Mouse (Mus musculus) adipocyte (in vitro differentiated cells): ENCODE measurements at regions not wholly inside any gene's neighbourhood (a gene's known extent, or its start where the extent isn't known, plus 50 kb on each side); places are given as distances from the start of the nearest gene placed in this dataset.

Source experiments
- DNase-seq: peaks from one replicate; pipeline ENCODE4 v3.0.0-alpha.2; 2016; ENCODE audit warnings: low spot score

DNA sequence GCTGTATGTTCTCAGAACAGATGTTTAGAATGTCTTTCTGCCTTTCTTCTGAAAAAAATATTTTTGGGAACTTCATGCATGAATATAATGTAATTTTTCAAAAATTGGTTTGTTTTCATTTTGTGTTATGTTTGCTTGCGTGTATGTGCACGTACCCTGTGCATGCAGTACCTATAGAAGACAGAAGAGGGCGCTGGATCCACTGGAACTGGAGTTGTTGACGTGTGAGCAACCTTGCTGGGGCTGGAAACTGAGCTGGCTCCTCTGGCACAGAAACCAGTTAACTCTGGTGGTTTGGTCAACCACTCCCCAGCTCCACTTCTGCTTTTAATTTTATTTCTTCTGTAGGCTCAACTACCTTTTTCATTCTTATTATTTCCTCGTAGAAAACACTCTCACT, 702.0 kb upstream of the Tmpo start:
- no peak for DNase-seq

DNA sequence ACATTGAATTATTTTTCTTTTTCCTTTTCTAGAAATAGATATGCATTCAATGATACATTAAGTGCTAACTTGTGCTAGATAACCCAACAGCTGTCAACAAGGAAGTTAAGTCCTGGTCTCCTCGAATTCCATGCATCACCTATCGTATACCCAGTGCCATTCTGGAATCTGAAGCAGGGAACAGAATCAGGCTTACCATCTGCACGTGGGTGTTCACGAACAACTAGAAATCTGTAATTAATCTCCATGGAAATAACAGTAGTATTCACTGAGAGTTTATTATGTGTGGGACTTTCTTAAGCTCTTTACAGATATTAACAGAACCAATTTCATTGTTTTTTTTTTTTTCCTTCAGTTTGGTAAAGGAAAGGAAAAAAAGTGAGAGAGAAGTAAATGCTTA, 701.4 kb upstream of the Tmpo start:
- no peak for DNase-seq

DNA sequence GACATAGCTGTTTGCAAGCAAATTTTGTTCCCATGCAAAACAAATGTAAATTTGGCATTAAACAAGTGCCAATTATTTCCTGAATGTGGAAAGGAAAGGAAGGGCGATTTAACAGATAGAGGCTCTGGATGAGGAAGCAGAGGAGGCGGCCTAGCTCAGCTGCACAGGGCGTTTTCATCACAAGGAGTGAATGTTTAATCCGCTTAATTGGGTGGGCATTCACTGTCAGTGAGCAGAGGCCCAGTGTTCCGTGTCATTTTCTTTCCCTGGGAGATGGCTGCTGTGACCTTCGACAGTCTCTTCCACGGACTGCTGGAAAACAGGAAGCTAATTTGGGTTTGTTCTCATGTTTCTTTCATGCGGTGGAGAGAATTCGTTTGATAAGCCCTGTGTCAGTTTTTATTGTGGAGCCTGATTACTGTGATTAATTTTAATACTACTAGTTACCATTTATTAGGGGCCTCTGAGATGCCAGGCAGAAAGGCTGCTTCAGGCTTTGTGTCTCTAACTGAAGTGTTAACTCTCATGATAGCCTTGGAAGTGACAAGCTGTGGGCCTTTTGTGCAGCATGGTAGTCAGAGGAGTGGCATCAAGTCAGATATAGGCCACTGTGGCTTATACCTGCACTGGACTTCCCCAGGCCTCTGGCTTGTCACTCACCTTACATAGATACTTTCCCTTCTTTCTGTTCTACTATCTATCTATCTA, 700.6 kb upstream of the Tmpo start:
- no peak for DNase-seq

DNA sequence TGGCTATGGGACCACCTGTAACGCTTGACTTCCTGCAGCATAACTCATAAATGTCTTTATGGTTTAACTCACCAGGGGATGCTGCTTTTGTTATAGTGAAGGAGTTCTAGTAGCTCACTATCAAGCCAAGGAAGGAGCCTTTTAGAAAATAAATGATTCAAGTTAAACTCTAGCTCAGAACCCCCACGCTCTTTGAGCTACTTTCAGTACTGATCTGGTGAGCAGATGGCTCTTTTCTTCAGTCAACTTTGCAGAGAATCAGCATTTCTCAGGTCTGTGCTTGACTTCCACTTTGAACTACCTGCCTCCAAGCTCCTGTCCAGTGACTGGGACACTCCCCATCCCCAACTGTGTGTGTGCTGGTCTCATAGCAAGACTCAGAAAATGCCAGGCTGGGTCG, 694.3 kb upstream of the Tmpo start:
- no peak for DNase-seq

DNA sequence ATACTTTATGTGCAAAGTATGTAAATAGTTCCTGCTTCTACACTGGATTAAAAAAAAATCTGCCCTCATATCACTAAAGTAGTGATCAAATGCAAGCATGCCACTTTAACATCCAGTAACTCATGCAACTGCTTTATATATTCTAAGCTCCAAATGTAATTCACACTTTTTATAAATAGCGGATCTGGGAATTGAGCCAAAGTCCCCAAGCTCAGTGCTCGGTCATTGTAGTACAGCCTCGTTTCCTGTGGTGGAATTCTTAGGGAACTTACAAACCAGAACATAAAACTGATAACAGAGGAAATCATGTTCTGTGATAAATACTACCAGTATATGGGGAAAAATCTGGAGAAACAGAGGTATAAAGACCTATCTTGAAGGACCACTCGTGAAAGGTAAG, 690.1 kb upstream of the Tmpo start:
- no peak for DNase-seq

DNA sequence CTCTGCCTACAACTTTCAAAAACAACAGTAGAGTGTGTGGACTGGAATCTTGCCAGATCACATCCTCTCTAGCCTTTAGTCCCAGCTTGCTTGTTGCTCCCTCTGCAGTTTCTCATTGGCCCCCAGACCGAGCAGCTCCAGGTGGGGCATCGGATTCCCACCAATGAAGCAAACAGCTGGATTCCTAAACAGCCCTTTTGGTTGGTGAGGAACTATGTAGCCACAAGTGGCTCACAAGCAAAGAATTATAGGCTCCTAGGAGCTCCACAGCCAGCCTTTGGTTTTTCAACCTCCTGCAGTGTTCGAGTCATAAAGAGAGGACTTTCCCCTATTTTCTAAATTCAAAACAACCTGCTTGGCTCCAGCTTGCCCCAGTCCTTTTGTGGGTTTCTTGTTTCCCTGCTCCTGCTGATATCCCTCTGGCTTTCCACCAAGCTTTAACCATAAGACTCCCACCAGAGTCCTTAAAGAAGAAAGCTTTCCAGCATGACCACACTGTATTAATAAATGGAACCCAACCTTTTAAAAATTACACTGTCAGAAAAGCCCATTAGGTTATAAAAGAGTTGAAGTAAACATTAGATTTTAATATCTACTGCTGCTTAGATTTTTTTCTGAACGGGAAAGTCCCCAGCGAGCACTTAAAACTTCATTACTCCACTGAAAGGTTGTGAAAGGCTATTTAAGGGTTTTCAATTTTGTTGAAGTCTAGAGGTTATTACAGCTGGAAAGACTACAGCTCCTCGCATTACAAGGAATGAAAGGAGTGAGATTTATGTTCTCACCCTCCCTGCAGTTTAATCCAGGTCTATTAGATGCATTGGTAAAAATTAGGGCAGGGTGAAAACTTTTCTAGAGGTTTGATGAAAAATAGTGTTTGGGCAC, 677.8 kb upstream of the Tmpo start:
- no peak for DNase-seq

DNA sequence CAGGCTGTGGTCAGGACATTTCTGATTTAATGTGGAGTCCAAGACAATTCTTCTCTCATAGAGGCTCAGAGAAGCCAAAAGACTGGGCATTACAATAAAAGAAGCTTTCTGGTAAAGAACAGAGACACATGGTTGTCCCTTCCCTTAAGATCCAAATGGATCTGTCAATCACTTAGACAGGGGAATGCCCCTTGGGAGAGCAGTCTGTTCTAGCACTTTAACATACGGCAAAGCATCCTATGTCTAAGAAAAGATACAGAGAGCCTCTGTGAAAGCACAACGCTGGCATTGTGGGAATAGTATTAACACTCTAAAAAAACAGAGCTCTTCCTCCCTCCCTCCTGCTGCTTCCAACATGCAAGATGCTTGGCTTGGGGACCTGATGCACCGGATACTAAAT, 646.0 kb upstream of the Tmpo start:
- no peak for DNase-seq

- no peak for DNase-seq
Observed at GRCm38 (mm10) chr10:91823499-91823898, 642.4 kb upstream of the Tmpo start.

DNA sequence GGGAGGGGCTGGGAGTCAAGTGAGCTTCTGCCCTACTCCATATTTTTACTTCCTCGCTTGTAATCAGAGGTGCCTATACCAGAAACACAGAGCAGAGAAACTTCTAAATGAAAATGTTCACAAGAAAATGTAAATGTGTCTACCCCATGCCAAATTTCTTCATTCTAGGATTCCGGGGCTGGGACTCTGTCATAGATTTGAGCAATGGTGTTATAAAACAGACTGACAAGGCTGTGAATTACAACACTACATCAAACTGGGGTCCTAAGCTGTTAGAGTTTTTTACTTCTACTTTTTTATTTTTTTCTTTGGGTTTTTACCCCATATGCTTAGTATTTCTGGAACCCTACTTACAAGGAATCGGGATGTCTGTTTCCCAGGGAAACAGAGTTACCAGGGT, 623.8 kb upstream of the Tmpo start:
- DNase-seq, result no peak
